Mouse (Mus musculus): ENCODE measurements around the gene B3galt1.

The B3galt1 gene

DNA sequence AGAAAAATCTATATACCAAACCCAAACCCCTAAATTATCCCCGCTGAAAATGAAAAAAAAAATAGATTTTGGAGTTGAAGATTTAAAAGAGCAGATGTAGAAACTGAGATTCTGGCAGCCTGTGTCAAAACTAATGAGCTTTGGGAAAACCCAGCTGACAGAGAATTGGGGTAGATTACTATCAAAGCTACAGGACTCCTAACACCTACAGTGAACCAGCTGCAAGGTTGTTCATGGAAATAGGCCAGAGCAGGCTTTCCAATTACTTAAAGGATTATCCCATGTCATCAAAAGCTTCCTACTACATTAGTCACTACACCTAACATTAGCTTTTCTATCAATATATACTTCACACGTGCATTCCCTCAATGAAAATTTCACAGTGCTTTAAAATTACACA lies 165.1 kb downstream of the B3galt1 start:
- DNase-seq (ENCODE audit: extremely low spot score): no peak

DNA sequence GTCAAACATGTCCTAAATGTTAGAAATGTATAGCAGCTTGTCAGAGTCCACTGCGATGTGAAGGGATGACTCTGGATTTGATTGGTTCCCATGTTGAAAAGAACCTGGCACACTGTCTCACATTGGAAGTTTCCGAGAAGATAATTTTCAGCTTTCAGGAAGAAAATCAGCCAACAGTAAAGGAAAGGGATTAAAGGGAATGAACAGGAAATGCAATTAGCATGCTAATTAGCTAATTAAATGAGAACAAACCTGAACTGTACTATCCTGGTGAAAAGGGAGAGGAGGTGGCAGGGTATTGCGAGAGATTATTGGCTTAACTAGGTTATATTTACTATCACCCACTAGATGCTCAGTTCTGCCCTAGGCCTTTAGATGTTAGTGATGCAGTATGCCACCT lies 185.9 kb downstream of the B3galt1 start:
- DNase-seq (ENCODE audit: extremely low spot score): no peak

DNA sequence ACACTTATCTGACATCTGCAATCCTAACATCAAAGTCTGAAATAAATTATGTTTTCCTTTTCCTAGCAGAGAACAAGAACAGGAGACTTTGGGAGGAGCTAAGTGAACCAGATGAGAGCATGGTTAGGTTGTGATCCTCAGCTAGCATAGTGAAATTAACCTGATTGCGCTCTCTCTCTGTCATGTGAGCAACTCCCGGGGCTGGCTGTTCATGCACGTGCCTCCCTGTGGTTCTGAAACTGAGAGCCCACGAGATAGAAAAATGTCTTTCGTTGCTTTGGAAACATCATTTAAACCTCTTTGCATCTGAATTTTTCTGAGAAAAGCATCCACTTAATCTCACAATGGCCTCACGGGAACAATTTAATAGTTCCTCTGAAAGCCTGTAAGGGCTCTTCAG lies 190.8 kb downstream of the B3galt1 start:
- DNase-seq (ENCODE audit: extremely low spot score): no peak

DNA sequence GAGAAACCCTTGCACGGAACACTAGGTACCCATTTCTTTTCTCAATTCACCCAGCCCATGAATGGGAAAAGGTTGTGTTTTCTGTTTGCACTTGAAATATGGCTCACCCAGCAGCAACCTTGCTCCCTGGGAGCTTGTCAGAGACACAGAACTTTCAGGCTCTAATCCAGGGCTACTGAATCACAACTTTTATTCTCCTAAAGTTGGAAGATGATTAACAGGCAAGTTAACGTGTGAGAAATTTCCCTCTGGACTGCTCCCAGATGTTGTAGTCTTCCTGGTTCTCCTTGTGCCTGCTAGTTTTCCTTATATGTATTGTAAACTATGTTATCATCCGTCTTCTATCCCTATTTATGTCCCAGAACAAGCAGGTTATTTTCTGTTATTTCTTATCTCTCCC lies 221.9 kb downstream of the B3galt1 start:
- DNase-seq (ENCODE audit: extremely low spot score): no peak

DNA sequence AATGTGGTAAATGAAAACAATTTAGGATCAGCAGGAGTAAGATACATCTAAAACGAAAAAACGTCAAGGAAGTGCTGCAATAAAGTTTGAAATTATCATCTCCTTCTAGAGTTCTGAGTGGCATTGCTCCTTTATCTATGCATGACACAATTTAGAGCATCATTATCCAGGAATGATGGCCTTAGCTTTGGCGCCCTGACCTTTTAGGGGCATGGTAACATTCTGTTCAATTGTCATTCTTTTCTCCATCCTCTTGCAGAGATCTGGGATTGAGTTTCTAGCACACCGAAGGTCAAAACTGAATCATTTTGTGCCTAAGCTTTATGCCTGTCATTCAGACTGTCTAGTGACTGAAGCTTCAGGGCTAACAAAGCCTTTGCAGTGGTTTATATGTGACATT lies 231.9 kb downstream of the B3galt1 start:
- no peak for DNase-seq (ENCODE audit: extremely low spot score)

DNA sequence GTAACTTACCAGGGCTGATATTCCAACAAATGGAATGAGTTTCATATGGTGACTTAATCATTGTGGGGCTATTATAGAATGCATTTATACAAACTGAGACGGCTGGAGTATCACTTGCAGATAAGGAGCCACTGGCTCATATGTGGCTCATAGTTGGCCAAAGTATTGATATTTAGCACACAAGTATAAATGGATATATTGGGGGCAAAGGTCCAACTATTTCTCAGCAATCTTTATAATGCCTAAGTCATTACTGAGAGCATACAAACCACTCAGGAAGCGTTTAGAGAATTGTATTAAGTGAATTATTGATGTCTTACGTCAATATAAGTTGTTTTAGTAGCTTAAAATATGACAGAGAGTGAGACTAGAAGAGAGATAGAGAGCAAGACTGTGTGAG lies 234.3 kb downstream of the B3galt1 start:
- no peak for DNase-seq (ENCODE audit: extremely low spot score)

DNA sequence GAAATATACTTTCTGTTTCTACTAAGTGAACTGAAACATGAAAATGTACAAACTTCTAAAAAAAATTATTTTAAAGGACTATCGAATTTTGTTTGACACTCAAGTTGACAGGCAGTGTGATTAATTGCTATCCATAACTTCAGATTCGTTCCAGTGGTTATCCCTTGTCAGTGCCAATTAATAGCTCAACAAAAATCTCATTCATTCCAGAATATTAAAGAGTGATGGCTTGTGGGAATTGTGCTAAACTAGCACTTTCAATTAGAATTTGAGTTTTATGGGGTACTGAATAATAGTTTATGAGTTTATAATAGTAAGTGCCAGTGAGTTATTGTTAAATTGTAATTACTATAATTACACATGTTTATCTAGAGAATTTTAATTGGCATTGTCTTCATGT lies 250.5 kb downstream of the B3galt1 start:
- no peak for DNase-seq (ENCODE audit: extremely low spot score)

DNA sequence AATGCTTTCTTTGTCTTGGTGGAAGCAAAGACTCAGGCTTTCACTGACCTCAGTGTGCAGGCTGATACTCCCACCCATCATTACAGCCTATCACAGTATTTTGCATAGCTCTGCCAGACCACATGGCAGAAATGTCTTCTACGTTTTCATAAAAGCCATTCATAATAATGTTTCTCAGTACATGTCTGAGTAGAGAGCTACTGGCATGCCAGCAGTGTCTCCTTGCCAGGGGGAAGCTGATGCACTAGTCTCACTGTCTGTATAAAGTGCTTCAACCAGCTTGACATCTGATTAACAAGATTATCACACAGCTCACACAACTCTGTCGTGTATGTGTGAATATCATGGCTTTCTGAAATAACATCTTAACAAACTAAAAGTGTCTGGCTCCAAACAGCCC lies 252.3 kb downstream of the B3galt1 start:
- DNase-seq (ENCODE audit: extremely low spot score): no peak

DNA sequence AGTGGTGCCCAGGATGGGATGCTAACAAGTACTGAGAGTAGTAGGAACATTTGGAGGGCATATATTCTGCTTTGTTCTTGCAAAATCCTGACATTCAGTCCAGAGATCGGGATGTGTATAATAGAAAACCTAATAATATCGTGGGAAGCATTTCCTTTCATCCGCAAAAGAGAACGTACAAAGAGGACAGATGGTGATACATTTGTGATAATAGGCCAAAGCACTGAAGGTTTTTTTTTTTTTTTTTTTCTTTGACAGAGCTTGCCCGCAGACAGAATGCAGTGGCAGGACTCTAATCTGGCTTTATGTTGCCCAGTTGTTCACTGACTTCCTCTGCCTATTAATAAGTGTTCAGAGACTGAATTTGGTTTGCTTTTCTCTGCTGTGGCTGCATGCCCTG lies 256.7 kb downstream of the B3galt1 start:
- DNase-seq (ENCODE audit: extremely low spot score): no peak

DNA sequence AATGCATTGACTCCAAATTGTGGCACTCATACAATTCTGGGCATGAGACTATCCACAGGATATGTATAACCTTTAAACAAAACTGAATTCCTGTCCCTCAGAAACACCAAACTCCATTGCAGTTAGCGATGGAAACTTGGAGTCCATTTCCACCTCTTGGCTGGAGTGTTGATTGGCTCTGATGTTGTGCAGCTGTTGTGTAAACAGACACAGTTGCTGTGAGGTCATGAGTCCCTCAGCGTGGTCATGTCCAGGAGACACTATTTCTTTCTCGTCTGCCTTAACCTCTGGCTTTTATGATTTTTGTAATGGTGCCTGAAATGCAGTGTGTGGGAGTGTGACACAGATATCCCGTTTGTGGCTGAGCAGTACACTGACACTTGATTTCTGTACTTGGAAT lies 262.0 kb downstream of the B3galt1 start:
- DNase-seq (ENCODE audit: extremely low spot score): no peak

DNA sequence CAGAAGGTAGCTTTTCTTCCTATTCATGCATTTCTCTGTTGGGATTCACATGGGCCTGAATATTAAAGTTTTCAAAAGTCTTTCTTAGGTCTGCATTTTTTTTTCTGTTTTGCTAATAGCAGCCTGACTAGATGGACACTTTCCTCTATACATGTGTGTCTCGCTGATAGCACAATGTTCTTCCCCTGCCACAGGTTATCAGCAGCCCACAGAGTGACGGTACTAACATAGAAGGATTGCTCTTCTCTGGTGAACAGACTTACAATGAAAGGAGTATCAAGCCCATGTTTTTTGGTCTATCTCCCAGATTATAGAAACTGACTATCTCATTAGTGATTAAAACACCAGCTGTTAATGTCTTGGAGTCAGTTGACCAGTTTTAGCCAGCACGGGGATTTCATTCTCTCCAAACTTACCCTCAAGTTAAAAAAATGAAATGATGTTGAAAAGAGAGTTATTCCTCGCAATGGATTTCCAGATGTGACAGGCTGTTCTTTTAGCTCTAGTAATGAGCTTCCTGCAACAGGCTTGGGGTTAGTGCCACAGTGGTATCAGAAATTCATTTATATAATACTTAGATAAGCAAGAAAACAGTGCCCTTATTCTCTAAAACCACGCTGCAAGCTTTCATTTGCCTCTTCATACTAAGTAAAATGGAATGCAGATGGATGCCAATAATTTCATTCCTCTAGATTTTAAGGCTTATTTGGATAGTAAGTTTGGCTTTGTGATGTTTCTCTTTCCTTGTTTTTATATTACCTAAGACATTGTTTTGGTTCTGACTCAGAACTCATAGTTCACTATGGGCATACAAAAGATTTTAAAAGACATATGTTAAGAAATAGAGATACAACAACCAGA lies 263.6 kb downstream of the B3galt1 start:
- no peak for DNase-seq (ENCODE audit: extremely low spot score)

DNA sequence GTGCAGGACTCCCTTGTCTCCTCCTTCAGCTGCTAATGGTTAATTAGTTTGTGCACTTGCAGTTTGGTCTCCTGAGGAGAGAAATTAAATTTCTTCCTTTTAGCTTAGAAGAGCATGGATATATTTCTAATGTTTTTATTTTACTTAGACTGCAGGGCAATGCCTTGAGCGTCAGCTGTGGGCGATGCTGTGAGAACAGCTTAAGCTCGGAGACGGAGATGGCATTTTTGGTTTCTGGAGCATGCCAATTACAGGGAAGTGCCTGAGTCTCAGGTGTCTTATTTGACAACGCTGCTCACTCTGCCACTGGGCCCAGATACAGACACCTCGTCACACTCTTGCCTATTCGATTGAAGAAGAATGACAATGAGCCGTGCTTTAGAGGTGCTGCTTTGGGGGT lies 282.1 kb downstream of the B3galt1 start:
- no peak for DNase-seq (ENCODE audit: extremely low spot score)

DNA sequence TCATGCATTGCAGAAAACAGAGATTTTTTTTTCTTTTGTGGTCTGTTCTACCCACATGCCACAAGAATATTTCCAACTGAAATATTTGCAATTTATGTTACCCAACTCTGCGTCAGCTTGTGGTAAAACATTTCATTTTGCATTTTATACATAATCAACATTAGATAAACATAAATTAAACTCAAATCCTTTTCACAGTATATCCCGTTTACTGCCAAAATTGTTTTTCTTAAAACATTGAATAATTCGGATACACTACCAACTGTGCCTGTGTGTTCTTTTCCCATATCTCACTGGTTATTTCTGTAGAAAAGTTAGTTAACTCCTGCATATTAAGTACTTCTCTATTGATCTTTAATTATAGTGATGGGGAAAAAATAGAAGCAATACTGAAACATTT lies 285.1 kb downstream of the B3galt1 start:
- DNase-seq (ENCODE audit: extremely low spot score): no peak

DNA sequence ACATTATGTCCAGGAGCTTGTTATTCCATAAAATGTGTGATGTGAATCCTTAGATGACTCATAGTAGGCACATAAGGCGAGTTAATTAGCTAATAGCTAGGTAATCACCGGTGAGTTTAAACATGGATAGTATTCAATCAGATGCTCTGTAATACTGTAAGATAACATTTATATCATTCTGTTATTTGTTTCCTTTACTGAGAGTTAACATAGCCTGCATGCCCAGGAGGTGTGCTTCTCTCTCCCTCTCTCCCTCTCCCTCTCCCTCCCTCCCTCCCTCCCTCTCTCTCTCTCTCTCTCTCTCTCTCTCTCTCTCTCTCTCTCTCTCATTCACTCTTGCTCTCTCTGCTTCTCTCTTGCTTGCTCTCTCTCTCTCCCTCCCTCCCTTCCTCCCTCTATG lies 292.7 kb downstream of the B3galt1 start:
- no peak for DNase-seq (ENCODE audit: extremely low spot score)

DNA sequence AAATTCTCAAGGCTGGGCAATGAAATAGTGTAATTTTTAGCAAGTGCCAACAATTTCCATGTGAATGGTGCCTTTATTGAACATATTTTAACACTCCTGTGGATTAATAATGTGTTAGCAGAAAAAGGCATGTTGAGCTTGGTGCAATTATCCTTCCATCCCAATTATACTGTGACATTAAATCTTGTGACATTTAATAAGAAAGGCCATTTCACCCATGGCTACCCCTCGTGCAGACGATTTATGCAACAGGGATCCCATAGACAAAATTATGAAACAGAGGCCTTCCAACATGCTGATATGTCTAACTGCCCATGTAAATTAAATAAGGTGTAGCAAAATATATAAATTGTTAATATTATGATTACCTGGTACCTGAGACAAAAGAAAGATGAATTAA lies 293.3 kb downstream of the B3galt1 start:
- DNase-seq (ENCODE audit: extremely low spot score): no peak

DNA sequence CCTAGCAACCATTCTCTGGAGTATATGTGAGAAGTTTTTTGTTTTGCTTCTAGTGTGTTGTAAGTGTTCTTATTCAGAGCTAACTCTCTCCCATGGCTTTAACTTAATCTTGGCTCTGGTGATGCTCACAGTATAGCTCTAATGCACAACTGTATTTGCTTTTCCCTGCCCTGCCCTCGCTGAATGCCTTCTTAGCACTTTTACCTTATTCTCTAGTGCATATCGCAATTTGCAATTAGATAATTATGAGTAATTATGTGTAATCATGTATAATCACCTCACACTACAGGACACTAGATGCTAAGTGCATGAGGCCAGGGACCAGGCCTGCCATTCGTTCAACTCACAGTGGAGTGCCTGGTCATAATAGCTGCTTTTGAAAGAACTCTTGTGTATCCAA lies 307.7 kb downstream of the B3galt1 start:
- DNase-seq (ENCODE audit: extremely low spot score): no peak

DNA sequence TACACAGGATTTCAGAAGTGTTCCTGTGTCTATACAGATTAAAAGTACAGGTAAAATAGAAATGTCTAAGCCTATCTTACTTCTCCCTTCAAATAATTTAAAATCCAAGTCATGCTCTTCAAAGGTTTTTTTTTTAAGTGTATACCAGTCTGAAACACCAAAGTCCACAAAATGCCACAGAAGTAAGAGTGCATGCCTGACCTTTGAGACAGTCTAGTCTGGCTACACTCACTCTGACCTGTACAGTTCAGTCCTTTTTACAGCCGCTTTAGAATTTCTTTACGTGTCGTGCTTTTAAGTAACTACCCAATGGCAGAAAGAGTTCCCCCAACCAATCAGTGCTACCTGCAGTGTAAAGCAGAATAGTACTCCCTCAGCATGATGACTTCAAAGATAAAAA lies 314.2 kb downstream of the B3galt1 start:
- DNase-seq (ENCODE audit: extremely low spot score): no peak

DNA sequence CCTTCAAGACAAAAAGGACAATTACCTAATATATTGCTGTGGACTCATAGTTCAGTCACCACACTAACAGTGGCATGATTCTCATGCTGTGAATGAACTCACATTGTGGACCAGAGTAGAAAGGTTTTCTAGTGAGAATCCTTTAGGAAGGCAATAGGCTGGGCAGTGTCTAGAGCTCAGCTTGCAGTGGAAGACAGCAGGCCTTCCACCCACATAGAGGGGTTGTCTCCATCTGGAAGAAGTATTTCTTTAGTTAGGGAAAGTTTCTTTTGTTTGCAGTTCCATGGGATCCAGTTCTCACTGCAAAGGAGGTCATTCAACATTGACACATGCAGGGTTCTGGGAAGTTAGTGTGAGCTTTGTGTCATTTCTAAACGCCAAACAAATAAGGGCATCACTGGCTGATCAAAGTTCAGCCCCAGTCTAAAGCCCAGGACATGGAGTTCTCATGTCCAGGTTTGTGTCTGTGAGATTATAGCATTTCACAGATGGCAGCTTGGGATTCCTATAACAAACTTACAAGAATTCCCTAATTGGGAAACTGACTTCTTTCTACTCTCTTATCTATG lies 316.1 kb downstream of the B3galt1 start:
- DNase-seq (ENCODE audit: extremely low spot score): no peak

DNA sequence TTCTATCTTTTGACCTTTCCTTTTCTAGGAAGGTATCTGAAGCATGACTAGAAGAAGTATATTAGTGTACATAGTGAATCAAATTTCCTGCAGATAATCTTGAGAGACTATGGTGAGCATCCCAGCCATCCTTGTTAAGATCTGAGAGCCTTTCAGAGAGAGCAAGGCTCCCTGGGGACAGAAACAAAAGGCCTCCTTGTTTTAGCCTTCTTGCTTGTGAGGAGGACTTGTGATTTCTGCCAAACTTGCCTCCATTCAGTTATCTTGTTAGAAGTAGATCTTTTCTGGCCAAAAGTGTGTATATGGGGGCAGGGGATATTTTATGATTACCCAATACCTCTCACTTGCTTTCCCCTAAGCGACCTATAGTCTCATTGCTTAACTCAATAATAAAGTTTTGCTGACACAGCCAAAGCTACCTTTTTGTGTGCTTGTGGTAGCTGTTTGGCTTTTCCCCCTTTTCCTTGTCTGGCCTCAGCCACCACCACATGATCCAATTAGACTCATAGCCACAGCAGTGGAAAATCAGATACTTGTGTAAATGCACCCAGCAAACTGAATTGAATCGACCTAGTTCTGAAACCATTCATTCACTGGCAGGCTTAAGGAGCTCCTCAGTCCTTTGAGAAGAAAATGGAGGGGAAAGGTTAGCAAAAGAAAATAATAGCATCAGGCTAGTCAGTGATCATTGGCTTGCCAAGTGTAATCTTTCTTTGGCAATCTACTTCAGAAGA lies 332.5 kb downstream of the B3galt1 start:
- DNase-seq (ENCODE audit: extremely low spot score): no peak

DNA sequence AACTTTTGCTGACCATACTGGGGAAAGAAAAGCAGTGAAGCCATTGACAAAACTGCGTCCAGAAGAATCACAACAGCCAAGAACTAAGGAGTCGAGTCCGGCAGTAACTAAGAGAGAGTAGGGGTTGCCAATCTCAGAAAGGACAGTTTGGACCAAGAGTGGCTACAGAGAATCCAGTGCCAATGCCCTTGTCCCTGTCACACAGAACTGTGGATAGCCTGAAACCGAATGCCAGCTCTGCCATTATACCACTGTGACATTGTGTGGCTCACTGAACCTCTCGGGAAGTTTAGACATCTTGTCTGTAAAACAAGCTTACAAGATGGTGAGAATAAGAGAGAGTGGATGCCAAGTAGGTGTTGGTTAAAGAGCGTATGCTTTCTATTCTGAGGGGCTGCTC lies 335.9 kb downstream of the B3galt1 start:
- no peak for DNase-seq (ENCODE audit: extremely low spot score)

DNA sequence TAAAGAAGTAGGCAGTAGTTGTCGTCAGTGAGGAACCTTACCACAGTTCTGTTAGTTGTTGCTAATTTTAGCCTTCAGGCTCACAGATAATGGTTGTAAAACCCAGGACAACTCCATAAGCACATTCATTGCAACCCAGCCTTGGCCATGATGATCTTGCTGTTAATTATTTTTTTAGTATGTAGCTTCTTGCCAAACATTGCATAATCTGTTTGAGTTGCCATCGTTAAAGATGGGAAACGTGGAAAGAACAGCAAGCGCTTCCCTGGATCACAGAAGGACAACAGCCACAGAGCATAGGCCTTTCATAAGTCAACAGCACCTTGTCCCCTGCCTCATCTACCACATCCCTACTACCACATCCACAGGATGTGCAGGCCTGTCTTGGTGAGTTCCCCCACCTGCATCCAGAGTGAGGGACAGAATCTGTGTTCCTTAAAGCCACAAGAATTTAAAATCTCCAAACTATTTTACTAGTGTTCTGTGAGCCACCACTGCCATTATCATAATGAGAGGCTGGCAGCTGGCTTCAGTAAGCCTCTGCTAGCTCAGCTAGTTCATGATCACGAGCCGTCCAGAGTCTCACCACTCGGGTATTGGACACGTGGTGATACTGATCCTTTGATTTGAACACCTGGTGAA lies 337.1 kb downstream of the B3galt1 start:
- no peak for DNase-seq (ENCODE audit: extremely low spot score)

DNA sequence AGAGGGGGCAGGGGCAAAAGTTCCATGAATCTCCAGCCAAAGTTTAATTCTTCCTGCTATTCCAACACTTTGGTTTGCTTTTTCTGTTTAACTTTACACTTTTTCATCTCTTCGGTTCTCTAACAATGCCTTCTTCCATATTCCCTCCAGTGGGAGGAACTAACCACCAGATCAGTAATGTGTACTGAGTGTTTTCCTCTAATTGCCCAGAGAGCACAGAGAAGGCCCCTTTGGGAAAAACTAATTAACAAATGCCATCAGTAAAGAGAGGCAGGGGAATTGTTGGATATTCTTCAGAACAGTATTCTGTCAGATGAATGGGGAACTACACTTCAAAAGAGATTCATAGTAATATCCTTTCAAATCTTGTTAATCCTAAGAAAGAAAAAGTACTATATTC lies 338.1 kb downstream of the B3galt1 start:
- no peak for DNase-seq (ENCODE audit: extremely low spot score)

DNA sequence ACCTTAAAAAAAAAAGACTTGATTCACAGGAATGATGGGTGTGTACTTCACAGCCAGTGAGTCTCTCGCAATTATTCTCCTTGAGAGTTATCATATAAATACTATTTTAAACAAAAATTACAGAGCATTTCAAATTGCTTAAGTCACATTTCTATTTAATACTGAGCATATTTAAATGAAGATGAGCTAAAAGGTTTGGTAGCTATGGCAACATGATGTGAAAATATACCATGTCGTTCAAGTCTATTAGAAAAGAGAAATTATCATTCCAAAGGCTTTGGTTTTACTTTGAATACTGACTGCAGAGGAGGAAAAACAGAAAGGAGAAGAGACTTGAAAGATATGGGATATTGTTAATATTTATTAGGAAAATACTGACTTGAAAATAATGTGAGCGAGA lies 366.3 kb downstream of the B3galt1 start:
- DNase-seq (ENCODE audit: extremely low spot score): no peak
